Mouse (Mus musculus): ENCODE results near the gene Klhl12. TPM values are rescaled to one million over a fixed set of nuclear protein-coding genes. Genes with fewer than 3 reads are reported as not detected.
"Not testable (repeated sequence)": the region's sequence is repeated elsewhere in the genome, so short reads cannot be mapped to it uniquely, and the experiment has no call there.

Gene Klhl12
- polyA plus RNA-seq, 1 experiment from 2014 or later, result 34.9 TPM

DNA sequence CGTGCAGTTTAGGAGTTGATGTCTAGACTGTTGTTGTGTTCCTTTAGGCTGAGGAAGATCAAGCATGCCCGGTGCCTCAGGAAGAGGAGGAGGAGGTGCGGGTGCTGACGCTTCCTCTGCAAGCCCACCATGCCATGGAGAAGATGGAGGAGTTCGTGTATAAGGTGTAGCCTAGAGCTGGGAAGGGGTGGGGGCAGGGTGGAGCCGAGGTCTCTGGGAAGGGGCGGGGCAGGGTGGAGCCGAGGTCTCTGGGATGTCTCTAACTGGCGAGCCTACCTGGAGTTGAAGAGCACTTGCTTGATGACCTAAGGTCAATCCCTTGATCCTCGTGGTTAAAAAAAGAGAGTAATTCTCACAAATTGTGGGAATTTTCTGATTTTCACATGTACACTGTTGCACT, 31.4 kb upstream of the Klhl12 start:
- no peak for ATAC-seq (ENCODE audit: insufficient number of reproducible peaks, insufficient read depth, low FRiP score, low TSS enrichment)
- WGBS, result 73% methylated on average over 10 of the region's 10 CpGs

DNA sequence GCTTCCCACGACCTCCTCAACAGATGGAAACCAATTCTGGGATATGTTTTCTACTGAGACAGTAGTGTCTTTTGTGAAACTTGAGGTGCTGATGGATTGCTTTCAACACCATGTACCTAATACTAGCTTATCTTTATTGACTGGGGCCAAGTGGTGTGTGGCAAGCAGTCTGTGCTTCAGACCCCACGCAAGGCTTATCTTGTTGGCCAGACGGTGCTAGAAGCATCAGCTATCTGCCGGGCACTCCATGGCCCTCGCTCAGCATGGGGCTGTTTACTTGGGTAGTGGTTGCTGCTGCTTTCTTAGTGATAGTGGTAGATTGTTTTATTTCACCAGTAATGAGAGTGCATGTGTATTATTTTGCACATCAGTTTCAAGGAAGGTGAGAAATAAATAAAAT, 29.0 kb upstream of the Klhl12 start:
- H3K9me3 ChIP-seq, result no peaks in the 10 kb centered on the region
- H3K27ac ChIP-seq, result no peak overlapping the region
- H3K9ac ChIP-seq, result no peak overlapping the region
- WGBS, result 79% methylated on average over 5 of the region's 5 CpGs
- no peak for ATAC-seq (ENCODE audit: insufficient number of reproducible peaks, insufficient read depth, low FRiP score, low TSS enrichment)
- no peak overlapping the region for H3K4me3 ChIP-seq
- H3K36me3 ChIP-seq, result peaks cover 77% of the 10 kb centered on the region
- no peaks in the 10 kb centered on the region for H3K4me1 ChIP-seq
- H3K27me3 ChIP-seq, result no peaks in the 10 kb centered on the region
- no peak overlapping the region for H3K4me2 ChIP-seq (replicated peaks)

More for the DNA sequence above, 31.4 kb upstream of the Klhl12 start:
- Histone ChIP-seq H3K36me3 (peaks cover 60% of the 10 kb centered on the region), H3K9ac (no peak overlapping the region), H3K4me2 (replicated peaks) (no peak overlapping the region), H3K27me3 (no peaks in the 10 kb centered on the region), H3K4me3 (no peak overlapping the region), H3K9me3 (no peaks in the 10 kb centered on the region), H3K4me1 (peaks cover 16% of the 10 kb centered on the region; the same call in 1 of the 2 replicates), H3K27ac (no peak overlapping the region)

DNA sequence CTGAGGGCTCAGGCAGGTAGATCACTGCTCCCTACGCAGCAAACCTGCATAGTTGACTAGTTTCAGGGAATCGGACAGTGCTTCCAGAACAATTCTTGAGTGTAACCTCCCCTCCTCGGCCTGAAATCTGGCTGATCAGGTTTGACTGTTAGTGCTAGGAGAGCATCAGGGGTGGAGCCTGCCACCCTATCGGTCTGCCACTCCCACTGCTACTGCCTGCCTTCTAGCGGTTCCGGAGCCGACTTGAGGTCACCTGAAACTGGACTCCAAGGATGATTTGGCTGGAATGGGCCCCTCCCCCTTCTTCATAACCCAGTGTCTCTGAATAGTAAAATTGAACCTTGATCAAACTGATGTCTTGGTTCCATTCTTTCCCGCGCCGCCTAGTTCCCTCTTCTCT, 22.3 kb upstream of the Klhl12 start:
- Histone ChIP-seq H3K27ac (no peak overlapping the region), H3K27me3 (no peaks in the 10 kb centered on the region), H3K36me3 (peaks cover 51% of the 10 kb centered on the region), H3K4me1 (no peaks in the 10 kb centered on the region), H3K9me3 (no peaks in the 10 kb centered on the region), H3K4me2 (replicated peaks) (no peak overlapping the region), H3K4me3 (no peak overlapping the region), H3K9ac (no peak overlapping the region)
- 83% methylated on average over 10 of the region's 10 CpGs for WGBS
- ATAC-seq (ENCODE audit: insufficient number of reproducible peaks, insufficient read depth, low FRiP score, low TSS enrichment), result no peak

DNA sequence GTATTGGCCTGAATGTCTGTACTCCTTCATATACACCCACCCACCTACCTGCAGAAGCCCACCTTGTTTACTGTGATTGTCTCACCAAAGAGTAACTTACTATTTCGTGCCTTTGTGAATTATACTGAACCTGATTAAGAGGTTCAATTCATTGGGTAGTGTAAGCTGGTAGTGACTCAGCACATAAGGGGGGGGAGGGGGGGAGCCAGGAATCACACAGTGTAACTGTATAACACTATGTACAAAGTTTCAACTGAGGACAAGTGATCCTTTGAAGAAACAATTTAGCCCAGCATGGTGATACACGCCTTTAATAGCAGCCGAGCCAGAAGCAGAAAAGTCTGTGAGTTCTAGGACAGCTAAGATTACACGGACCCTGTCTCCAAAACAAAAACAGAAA, 21.9 kb upstream of the Klhl12 start:
- Histone ChIP-seq H3K4me2 (replicated peaks) (no peak overlapping the region), H3K9ac (no peak overlapping the region), H3K4me3 (no peak overlapping the region), H3K27ac (no peak overlapping the region), H3K27me3 (no peaks in the 10 kb centered on the region), H3K4me1 (no peaks in the 10 kb centered on the region), H3K36me3 (peaks cover 47% of the 10 kb centered on the region), H3K9me3 (no peaks in the 10 kb centered on the region)
- WGBS, result 93% methylated on average over 4 of the region's 4 CpGs
- ATAC-seq (ENCODE audit: insufficient number of reproducible peaks, insufficient read depth, low FRiP score, low TSS enrichment), result no peak

DNA sequence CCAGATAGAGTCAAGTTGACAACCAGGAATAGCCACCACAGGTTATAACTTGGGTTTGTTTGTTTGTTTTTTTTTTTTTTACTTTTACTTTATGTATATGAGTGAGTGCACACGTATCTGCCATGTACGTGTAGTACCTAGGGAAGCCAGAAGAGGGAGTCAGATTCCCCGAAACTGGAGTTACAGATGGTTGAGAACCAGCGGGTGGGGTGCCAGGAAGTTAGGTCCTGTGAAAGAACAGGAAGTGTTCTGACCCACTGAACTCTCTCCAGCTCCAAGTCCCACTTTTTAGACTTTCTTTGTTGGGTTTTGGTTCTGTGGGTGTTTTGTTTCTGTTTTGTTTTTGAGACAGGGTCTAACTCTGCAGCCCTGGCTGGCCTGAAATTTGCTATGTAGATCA, 19.9 kb upstream of the Klhl12 start:
- Histone ChIP-seq H3K4me2 (replicated peaks) (no peak overlapping the region), H3K36me3 (peaks cover 31% of the 10 kb centered on the region), H3K27me3 (no peaks in the 10 kb centered on the region), H3K9me3 (no peaks in the 10 kb centered on the region), H3K9ac (no peak overlapping the region), H3K4me1 (no peaks in the 10 kb centered on the region), H3K4me3 (no peak overlapping the region), H3K27ac (no peak overlapping the region)
- ATAC-seq (ENCODE audit: insufficient number of reproducible peaks, insufficient read depth, low FRiP score, low TSS enrichment), result no peak
- WGBS, result 21% methylated on average over 4 of the region's 4 CpGs

DNA sequence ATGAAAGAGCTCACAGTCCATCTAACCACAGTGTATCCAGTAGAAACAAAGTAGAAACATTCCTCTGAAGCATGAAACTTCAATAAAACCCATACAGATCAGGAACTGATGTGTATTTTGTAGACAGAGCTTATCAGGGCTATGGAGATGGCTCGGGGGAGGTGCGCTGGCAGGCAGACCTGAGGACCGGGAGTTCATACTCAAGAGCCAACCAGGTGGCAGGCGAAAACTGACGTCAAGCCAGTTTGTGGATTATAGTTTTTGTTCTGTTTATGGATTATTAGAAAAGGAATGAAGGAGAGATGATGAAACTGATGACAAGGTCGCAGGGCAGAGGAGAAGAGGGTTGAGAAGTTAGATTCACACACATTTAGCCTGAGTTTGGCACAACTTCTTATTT, 14.9 kb upstream of the Klhl12 start:
- WGBS, result 89% methylated on average over 6 of the region's 6 CpGs
- no peak overlapping the region for H3K27ac ChIP-seq
- no peak overlapping the region for H3K4me3 ChIP-seq

DNA sequence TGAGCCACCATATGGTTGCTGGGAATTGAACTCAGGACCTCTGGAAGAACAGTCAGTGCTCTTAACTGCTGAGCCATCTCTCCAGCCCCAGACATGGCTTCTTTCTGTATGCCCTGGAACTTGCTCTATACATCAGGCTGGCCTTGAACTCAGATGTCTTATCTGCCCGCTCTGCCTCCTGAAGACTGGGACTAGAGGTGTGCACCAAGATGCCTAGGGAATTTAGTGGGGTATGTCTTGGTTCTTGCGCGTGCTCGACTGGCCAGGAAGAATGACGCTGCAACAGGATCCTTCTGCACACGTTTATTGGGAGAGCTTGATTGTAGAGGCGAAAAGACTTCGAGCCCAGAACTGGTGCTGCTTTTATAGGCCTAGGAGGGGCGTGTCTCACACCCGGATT, 13.6 kb upstream of the Klhl12 start:
- WGBS, result 90% methylated on average over 8 of the region's 10 CpGs
- not testable (repeated sequence) for H3K9ac ChIP-seq

More for the DNA sequence above, 14.9 kb upstream of the Klhl12 start:
- H3K4me2 ChIP-seq (replicated peaks), result no peak overlapping the region
- H3K9me3 ChIP-seq, result no peaks in the 10 kb centered on the region
- ATAC-seq (ENCODE audit: insufficient number of reproducible peaks, insufficient read depth, low FRiP score, low TSS enrichment), result no peak
- no peaks in the 10 kb centered on the region for H3K36me3 ChIP-seq
- no peaks in the 10 kb centered on the region for H3K4me1 ChIP-seq
- H3K27me3 ChIP-seq, result no peaks in the 10 kb centered on the region
- no peak overlapping the region for H3K9ac ChIP-seq

DNA sequence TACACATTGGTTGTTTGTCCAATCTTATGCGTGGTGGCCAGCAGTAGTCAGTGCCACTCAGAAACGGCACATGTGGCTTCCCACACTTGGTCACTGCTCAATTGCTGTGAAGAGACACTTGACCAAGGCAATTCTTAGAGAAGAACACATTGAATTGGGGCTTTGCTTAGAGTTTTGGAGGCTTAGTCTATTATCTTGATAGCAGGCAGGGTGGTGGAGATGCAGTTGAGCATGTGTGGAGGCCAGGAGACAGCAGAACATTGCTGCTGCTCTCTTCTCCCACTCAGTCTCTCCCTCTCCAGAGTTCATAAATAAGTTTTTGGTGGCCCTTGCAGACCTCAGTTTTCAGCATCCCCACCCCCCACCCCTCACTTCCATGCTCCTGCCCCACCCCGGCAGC, 12.9 kb upstream of the Klhl12 start:
- H3K9me3 ChIP-seq, result no peaks in the 10 kb centered on the region
- no peak overlapping the region for H3K9ac ChIP-seq
- no peak overlapping the region for H3K4me3 ChIP-seq
- H3K4me2 ChIP-seq (replicated peaks), result no peak overlapping the region
- WGBS, result 93% methylated on average over 3 of the region's 3 CpGs
- no peak for ATAC-seq (ENCODE audit: insufficient number of reproducible peaks, insufficient read depth, low FRiP score, low TSS enrichment)
- no peaks in the 10 kb centered on the region for H3K4me1 ChIP-seq
- no peaks in the 10 kb centered on the region for H3K27me3 ChIP-seq
- no peaks in the 10 kb centered on the region for H3K36me3 ChIP-seq
- no peak overlapping the region for H3K27ac ChIP-seq

More for the DNA sequence above, 13.6 kb upstream of the Klhl12 start:
- H3K36me3 ChIP-seq; H3K27ac ChIP-seq; ATAC-seq (ENCODE audit: insufficient number of reproducible peaks, insufficient read depth, low FRiP score, low TSS enrichment); H3K9me3 ChIP-seq; H3K4me2 ChIP-seq (replicated peaks); H3K4me3 ChIP-seq; H3K27me3 ChIP-seq; H3K4me1 ChIP-seq: not testable (repeated sequence)

DNA sequence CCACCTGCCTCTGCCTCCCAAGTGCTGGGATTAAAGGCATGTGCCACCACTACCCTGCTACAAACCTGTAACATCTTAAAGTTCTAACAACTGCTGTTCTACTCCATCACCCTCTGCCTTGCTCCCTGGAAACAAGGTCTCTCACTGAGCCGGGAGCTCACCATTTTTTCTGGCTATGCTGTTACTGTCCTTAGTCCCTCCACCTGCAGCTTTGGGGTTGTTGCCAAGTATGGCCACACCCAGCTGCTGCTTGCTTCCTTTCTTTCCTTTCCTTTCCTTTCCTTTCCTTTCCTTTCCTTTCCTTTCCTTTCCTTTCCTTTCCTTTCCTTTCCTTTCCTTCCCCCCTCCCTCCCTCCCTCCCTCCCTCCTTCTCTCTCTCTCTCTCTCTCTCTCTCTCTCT, 12.0 kb upstream of the Klhl12 start:
- H3K27ac ChIP-seq; H3K4me2 ChIP-seq (replicated peaks); H3K9me3 ChIP-seq; ATAC-seq (ENCODE audit: insufficient number of reproducible peaks, insufficient read depth, low FRiP score, low TSS enrichment); H3K4me3 ChIP-seq; H3K27me3 ChIP-seq; H3K36me3 ChIP-seq; H3K9ac ChIP-seq; H3K4me1 ChIP-seq: not testable (repeated sequence)
- 93% methylated on average over 1 of the region's 1 CpGs for WGBS

DNA sequence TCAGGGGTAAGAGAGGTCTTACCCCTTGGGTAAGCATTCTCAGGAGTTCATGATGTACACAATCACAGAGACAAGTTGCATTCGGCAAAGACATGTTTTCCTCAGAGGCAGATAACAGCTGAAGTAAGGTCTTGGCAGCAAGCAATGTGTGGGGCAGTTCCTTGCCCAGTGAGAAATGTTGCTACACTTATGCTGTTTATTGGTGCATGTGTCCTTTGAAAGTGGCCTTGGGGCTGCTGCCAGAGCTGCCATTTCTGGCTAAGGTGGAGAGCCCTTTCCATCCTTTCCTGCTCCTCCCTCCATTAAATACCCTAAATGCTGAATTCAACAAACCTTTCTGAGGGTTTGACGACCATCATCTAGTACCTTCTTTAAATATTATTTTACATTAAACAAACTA, 9.9 kb upstream of the Klhl12 start:
- H3K9me3 ChIP-seq, result no peaks in the 10 kb centered on the region
- H3K27ac ChIP-seq, result no peak overlapping the region
- no peak overlapping the region for H3K9ac ChIP-seq
- H3K4me1 ChIP-seq, result no peaks in the 10 kb centered on the region
- no peaks in the 10 kb centered on the region for H3K27me3 ChIP-seq
- 89% methylated on average over 2 of the region's 2 CpGs for WGBS
- H3K4me3 ChIP-seq, result no peak overlapping the region
- H3K36me3 ChIP-seq, result no peaks in the 10 kb centered on the region
- ATAC-seq (ENCODE audit: insufficient number of reproducible peaks, insufficient read depth, low FRiP score, low TSS enrichment), result no peak
- no peak overlapping the region for H3K4me2 ChIP-seq (replicated peaks)

DNA sequence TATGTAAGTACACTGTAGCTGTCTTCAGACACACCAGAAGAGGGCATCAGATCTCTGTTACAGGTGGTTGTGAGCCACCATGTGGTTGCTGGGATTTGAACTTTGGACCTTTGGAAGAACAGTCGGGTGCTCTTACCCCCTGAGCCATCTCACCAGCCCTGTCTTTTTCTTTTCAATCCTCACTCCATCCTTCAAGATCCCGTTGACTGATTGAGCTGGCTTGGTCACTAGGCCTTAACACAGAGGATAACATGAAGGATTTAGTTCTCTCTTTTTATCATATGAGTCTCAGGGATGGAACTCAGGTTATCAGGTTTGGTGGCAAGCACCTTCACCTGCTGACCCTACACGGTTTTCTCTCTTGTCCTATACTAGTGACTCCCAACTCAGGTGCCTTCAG, 6.8 kb upstream of the Klhl12 start:
- not testable (repeated sequence) for H3K9me3 ChIP-seq; ATAC-seq (ENCODE audit: insufficient number of reproducible peaks, insufficient read depth, low FRiP score, low TSS enrichment); H3K9ac ChIP-seq; H3K27me3 ChIP-seq; H3K4me1 ChIP-seq; H3K36me3 ChIP-seq; H3K4me3 ChIP-seq; H3K27ac ChIP-seq; H3K4me2 ChIP-seq (replicated peaks)
- 78% methylated on average over 3 of the region's 3 CpGs for WGBS

DNA sequence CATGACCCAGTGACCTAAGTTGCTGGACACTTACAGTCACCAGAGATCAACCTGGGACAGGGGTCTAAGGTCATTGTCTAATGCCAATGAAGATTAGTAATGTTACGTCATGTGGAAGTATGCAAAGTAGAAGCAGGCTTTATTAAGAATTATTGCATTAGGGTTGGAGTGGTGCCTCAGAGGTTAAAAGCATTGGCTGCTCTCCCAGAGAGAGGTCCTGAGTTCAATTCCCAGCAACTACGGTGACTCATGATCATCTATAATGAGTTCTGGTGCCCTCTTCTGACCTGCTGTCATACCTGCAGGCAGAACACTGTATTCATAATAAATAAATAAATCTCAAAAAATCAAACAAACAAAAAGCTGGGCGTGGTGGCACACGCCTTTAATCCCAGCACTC, 5.1 kb upstream of the Klhl12 start:
- H3K27ac ChIP-seq, result no peak overlapping the region
- no peak overlapping the region for H3K4me3 ChIP-seq
- no peak overlapping the region for H3K4me2 ChIP-seq (replicated peaks)
- H3K9ac ChIP-seq, result no peak overlapping the region
- no peaks in the 10 kb centered on the region for H3K36me3 ChIP-seq
- H3K27me3 ChIP-seq, result no peaks in the 10 kb centered on the region
- ATAC-seq (ENCODE audit: insufficient number of reproducible peaks, insufficient read depth, low FRiP score, low TSS enrichment), result no peak
- no peaks in the 10 kb centered on the region for H3K9me3 ChIP-seq
- H3K4me1 ChIP-seq, result no peaks in the 10 kb centered on the region
- WGBS, result 82% methylated on average over 4 of the region's 4 CpGs

DNA sequence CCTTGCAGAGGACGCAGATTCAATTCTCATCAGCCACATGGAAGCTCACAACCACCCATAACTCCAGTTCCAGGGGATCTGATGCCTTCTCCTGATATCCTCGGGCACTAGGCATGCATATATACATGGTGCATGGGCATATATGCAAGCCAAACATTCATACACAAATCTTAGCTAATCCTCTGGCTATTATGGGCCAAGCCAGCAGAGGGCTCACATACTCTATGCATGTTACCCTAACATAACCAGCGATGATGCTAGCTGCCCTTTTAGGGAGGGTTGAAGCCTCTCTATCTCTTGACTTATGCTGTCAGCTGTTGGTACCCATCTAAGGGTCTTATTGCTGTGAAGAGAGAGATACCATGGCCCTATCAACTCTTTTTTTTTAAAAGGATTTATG, 4.3 kb upstream of the Klhl12 start:
- H3K27me3 ChIP-seq, result no peaks in the 10 kb centered on the region
- no peak overlapping the region for H3K4me3 ChIP-seq
- no peak for ATAC-seq (ENCODE audit: insufficient number of reproducible peaks, insufficient read depth, low FRiP score, low TSS enrichment)
- H3K9ac ChIP-seq, result no peak overlapping the region
- H3K4me2 ChIP-seq (replicated peaks), result no peak overlapping the region
- peaks cover under 1% of the 10 kb centered on the region; the same call in 1 of the 2 replicates for H3K4me1 ChIP-seq
- WGBS, result 38% methylated on average over 3 of the region's 3 CpGs
- no peaks in the 10 kb centered on the region for H3K36me3 ChIP-seq
- H3K9me3 ChIP-seq, result no peaks in the 10 kb centered on the region
- no peak overlapping the region for H3K27ac ChIP-seq
